Mouse (Mus musculus): ENCODE results near the gene Tex14.
A peak's percentile ranks its signal among the peaks of the same experiment; 100 is the strongest.

Gene Tex14

DNA sequence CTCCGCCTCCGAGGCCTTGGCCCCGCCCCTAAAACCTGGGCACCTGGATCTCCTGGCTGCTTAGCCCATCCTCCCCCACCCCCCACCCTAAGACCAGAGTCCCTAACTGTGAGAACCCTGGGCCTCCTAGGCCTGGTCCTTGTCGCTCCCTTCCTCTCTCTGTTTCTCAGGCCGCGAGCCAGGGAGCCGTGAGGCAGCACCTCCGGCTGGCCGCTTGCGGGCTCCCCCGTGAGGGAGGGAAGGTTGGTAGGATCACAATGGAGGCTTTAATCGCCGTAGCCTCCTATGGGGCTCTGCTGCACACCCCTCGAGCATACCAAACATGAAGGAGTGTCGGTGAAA, 187.5 kb downstream of the Tex14 start:
- DNase-seq (ENCODE audit: low spot score in 2 of 2), result no peak

DNA sequence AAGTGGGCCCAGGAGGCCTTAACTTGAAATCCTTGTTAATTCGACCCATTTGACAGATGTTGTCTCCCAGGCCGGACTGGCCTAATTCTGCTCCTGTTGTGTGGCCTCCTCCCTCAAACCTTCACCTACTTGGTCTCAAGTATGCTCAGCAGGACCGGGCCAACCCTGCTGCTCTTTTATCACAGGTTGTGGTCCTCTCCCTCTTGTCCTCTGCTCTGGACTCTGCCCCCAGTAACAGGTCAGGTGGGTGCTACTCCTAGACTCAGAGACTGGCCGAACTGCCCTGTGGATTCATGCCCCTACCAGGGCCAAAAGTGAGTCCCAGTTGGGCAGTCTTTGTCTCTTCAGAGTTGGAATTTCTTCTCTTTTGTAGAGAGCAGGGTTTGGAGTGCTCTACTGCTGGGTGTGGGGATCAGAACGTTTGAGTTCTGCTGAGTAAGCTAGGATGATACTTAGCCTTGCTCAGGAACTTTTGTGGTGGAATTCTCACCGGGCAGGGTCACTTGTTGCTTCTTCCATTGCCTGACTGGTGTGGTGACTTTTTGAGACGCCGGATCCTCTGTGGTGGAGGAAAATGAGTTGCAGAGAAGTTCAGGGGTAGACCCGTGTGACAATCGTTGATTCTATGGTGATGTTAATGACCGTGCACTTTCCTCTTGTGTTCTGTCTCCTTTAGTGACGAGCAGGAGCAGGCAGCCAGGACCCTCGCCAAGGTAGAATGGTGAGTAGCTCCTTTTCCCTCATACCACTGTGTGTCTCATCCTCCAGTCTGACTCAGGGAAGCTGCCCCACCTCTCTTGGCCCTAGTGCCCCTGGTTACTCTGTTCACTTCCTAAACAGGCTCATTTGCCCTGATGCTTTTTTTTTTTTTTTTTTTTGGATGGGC, 188.1 kb downstream of the Tex14 start:
- no peak for DNase-seq (ENCODE audit: low spot score in 2 of 2)

DNA sequence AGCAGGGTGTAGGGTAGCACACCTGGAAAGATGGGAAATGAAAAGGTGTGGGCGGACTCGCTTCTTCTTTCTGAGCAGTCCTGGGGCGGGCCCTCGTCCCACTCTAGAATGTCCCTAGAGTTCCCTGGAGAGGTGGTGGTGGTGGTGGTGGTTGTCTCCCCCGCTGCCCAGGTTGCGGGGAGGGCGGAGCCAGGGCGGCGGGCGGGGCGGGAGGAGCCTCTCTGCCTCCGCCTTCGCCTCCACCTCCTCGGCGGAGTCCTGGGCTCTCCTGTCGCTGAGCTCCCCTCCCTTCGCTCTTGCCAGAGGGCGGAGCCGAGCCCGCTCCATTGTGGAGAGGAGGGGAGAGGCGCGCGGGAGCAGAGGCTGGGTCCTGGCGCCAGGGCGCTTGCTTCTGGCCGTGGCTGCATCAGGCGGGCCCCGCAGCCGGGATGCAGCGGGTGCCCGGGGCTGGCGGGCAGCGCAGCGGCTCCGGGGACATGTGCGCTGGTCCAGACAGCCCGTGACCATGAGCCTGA, 190.5 kb downstream of the Tex14 start:
- DNase-seq (ENCODE audit: low spot score in 2 of 2), result peak; percentile 84 to 86

DNA sequence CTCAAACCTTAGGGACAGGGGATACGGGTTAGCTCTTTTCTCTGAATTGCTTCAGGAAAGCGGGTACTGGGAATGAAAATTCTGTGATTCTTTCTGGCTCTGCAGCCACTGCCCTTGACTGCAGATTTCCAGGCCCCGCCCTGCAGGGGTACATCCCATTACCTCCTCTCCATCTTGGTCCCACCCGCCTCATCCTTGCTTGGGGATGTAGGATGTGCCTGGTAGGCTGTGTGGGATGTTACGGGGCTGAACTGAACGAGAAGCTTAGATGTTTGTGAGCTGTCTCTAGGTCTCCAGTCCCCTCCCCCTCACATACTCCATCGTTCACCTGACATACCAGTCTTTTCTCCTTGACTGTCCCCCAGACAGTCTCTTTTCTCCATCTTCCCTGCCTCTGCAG, 191.1 kb downstream of the Tex14 start:
- no peak for DNase-seq (ENCODE audit: low spot score in 2 of 2)

DNA sequence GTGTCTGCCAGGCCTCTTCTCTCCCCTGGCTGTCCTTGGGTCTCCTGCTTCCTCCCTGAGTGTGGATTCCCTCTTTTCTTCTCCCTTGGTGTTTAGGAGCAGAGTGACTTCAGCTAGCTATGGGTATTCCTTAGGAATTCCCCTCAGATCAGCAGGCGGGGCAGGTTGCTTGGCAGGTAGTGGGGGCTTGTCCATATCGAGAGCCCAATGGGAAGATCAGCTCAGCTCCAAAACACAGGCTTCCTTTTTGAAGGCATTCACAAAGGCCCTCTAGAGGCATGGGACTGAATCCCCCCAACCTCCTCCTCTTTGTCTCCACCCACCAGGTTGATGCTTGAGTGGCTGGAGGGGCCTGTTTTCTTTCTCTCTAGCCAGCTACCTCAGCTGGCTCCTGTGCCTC, 191.6 kb downstream of the Tex14 start:
- DNase-seq (ENCODE audit: low spot score in 2 of 2), result no peak

DNA sequence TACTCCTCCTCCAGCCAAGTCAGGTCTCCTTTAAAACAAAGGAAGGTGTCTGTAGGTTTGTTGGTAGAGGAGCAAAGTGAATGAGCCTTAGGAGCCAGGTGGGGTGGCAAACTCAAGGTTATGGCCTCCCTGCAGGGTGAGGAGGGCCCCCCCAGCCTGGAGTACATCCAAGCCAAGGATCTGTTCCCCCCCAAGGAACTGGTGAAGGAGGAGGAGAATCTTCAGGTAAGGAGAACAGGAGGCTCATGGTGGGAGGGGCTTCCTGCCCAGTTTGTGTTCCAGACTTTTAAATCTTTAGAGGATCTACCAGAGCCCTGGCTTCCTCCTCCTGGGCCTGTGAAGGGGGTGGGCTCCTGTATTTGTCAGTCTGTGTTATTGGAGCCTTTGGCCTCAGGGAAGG, 192.2 kb downstream of the Tex14 start:
- no peak for DNase-seq (ENCODE audit: low spot score in 2 of 2)

DNA sequence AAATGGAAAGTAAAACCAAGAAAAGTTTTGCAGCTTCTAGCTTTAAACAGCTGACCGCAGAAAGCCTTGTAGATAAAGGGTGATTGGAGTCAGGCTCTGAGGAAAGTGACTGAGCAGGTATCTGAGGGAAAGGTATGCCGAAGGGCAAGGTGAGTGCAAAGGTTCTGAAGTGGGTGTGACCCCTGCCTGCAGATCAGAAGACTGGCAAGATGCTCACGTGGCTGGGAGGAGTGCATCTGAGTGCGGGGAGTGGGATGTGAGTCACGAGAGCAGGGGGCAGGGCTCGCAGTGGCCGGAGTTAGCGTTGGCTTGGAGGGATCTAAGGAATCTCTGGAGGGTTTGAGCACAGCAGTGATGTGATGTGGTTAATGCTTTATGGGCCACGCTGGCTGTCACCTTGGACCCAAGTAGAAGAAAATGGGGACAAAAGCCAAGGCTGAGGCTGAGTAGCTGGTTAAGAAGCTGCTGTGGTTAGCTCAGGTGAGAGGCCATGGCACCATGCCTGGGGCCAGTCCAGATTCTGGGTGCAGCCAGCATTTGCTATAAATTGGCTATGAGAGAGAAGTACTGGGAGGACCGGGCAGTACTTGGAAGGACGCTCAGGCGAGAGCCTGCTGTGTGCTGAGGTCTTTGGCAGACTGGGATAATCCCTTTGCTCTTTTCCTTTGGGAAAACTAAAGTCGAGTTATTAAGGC, 194.7 kb downstream of the Tex14 start:
- DNase-seq (ENCODE audit: low spot score in 2 of 2), result no peak

DNA sequence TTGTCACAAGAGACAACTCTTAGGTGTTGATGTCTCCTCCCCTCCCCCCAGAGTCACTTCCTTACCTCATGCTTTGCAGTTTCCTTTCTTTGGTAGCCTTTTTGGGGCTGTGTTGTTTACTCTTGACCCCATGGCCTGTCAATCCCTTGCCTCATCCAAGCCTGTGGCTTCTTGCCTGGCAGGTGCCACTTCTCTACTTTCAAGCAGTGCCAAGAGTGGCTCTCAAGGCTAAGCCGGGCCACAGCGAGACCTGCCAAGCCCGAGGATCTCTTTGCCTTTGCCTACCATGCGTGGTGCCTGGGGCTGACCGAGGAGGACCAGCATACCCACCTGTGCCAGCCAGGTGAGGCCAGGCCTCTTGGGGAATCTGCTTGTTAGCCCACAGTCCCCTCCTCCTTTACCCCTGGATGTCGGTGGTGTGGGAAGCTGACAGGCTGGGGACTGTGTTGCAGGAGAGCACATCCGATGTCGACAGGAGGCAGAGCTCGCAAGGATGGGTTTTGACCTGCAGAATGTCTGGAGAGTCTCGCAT, 195.5 kb downstream of the Tex14 start:
- no peak for DNase-seq (ENCODE audit: low spot score in 2 of 2)

DNA sequence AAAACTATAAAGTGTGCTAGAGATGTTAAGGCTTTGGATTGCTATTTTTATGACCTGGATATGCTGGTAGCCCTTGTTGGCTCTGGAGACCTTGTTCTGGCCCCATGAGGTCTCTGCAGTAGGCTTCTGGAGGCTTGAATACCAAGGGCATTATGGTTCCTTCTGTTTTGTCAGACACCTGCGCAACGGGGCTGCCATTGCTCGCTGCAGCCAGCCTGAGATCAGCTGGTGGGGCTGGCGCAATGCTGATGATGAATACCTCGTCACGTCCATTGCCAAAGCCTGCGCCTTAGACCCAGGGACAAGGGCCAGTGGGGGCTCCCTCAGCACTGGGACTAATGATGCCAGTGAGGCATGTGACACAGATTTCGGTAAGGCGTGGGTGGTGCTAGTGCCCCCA, 197.4 kb downstream of the Tex14 start:
- DNase-seq (ENCODE audit: low spot score in 2 of 2), result no peak

DNA sequence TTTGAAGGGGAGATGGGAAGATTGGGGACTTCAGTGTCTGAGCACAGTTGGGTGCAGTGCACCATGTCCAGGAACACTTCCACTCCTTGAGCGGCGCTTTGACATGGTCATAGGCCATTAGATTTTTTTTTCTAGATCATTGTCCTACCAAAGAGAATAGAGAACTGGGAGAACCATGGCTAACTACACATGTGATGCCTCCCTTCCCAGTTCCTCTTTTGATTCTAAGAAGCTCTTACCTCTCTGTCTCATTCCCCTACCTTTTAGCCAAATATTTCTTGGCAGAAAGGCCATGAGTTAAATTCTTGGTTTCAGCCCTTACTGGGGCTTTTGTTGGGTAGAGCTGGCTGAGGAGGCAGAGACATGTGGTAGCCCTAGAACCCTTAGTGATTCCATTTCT, 198.7 kb downstream of the Tex14 start:
- DNase-seq (ENCODE audit: low spot score in 2 of 2), result no peak
